Mouse (Mus musculus): ENCODE data around the gene Tmem51. TPM values are rescaled to one million over a fixed set of nuclear protein-coding genes. Genes with fewer than 3 reads are reported as not detected.

Tmem51 gene
- polyA plus RNA-seq, 1 experiment from 2014 or later: 6.4 TPM

- H3K9ac ChIP-seq: no peak overlapping the region
- no peak for ATAC-seq (ENCODE audit: low FRiP score, low read depth)
Observed at GRCm38 (mm10) chr4:142095513-142096241, 11.6 kb upstream of the Tmem51 start.

GRCm38 (mm10) chr4:142094386-142094785 is 10.3 kb upstream of the Tmem51 start:
- H3K27me3 ChIP-seq (replicated peaks): no peaks in the 10 kb centered on the region
- H3K36me3 ChIP-seq: no peaks in the 10 kb centered on the region
- no peaks in the 10 kb centered on the region for H3K9me3 ChIP-seq
- 89% methylated on average over 11 of the region's 11 CpGs for WGBS
- H3K27ac ChIP-seq: no peak overlapping the region
- H3K4me3 ChIP-seq: no peak overlapping the region
- H3K4me1 ChIP-seq: peaks cover 9% of the 10 kb centered on the region; the same call in 1 of the 2 replicates
- no peak for ATAC-seq (ENCODE audit: low FRiP score, low read depth)
- H3K9ac ChIP-seq: no peak overlapping the region
- no peak overlapping the region for H3K4me2 ChIP-seq (replicated peaks)

More at GRCm38 (mm10) chr4:142095513-142096241, 11.6 kb upstream of the Tmem51 start:
- Histone ChIP-seq H3K4me3 (no peak overlapping the region), H3K4me1 (peaks cover 9% of the 10 kb centered on the region; the same call in 1 of the 2 replicates), H3K36me3 (no peaks in the 10 kb centered on the region), H3K27ac (no peak overlapping the region), H3K27me3 (replicated peaks) (no peaks in the 10 kb centered on the region), H3K9me3 (no peaks in the 10 kb centered on the region), H3K4me2 (replicated peaks) (no peak overlapping the region)
- 53% methylated on average over 15 of the region's 15 CpGs for WGBS

GRCm38 (mm10) chr4:142091100-142091499 is 7.0 kb upstream of the Tmem51 start:
- Histone ChIP-seq H3K9ac (no peak overlapping the region), H3K4me1 (peaks cover 3% of the 10 kb centered on the region; the same call in 1 of the 2 replicates), H3K4me2 (replicated peaks) (no peak overlapping the region), H3K9me3 (no peaks in the 10 kb centered on the region), H3K36me3 (no peaks in the 10 kb centered on the region), H3K4me3 (no peak overlapping the region), H3K27ac (no peak overlapping the region), H3K27me3 (replicated peaks) (peaks cover 7% of the 10 kb centered on the region)
- no peak for ATAC-seq (ENCODE audit: low FRiP score, low read depth)
- WGBS: 64% methylated on average over 2 of the region's 2 CpGs

- H3K4me1 ChIP-seq: peaks cover 4% of the 10 kb centered on the region
- no peak overlapping the region for H3K4me3 ChIP-seq
- H3K4me2 ChIP-seq (replicated peaks): no peak overlapping the region
- peaks cover 18% of the 10 kb centered on the region for H3K27me3 ChIP-seq (replicated peaks)
- no peaks in the 10 kb centered on the region for H3K36me3 ChIP-seq
- no peak overlapping the region for H3K27ac ChIP-seq
- H3K9ac ChIP-seq: no peak overlapping the region
- ATAC-seq (ENCODE audit: low FRiP score, low read depth): no peak
- WGBS: 73% methylated on average over 6 of the region's 6 CpGs
- no peaks in the 10 kb centered on the region for H3K9me3 ChIP-seq
Observed at GRCm38 (mm10) chr4:142089966-142090365, 5.9 kb upstream of the Tmem51 start.

GRCm38 (mm10) chr4:142088836-142089235 is 4.7 kb upstream of the Tmem51 start:
- H3K9ac ChIP-seq: no peak overlapping the region
- no peak overlapping the region for H3K4me2 ChIP-seq (replicated peaks)
- WGBS: 74% methylated on average over 6 of the region's 6 CpGs
- peaks cover 30% of the 10 kb centered on the region for H3K27me3 ChIP-seq (replicated peaks)
- H3K4me1 ChIP-seq: peaks cover 16% of the 10 kb centered on the region
- H3K27ac ChIP-seq: no peak overlapping the region
- ATAC-seq (ENCODE audit: low FRiP score, low read depth): no peak
- H3K4me3 ChIP-seq: no peak overlapping the region
- no peaks in the 10 kb centered on the region for H3K36me3 ChIP-seq
- H3K9me3 ChIP-seq: no peaks in the 10 kb centered on the region

GRCm38 (mm10) chr4:142088409-142088808 is 4.3 kb upstream of the Tmem51 start:
- no peaks in the 10 kb centered on the region for H3K9me3 ChIP-seq
- no peak overlapping the region for H3K9ac ChIP-seq
- ATAC-seq (ENCODE audit: low FRiP score, low read depth): no peak
- 44% methylated on average over 4 of the region's 4 CpGs for WGBS
- peaks cover 32% of the 10 kb centered on the region for H3K27me3 ChIP-seq (replicated peaks)
- H3K4me1 ChIP-seq: peaks cover 19% of the 10 kb centered on the region
- no peak overlapping the region for H3K27ac ChIP-seq
- no peak overlapping the region for H3K4me3 ChIP-seq
- H3K36me3 ChIP-seq: no peaks in the 10 kb centered on the region
- no peak overlapping the region for H3K4me2 ChIP-seq (replicated peaks)

- Histone ChIP-seq H3K4me1 (peaks cover 34% of the 10 kb centered on the region), H3K9me3 (no peaks in the 10 kb centered on the region), H3K9ac (no peak overlapping the region), H3K4me3 (no peak overlapping the region), H3K27me3 (replicated peaks) (peaks cover 51% of the 10 kb centered on the region), H3K4me2 (replicated peaks) (peak overlapping the region; percentile 97), H3K27ac (no peak overlapping the region), H3K36me3 (no peaks in the 10 kb centered on the region)
- ATAC-seq (ENCODE audit: low FRiP score, low read depth): no peak
- WGBS: 4% methylated on average over 20 of the region's 20 CpGs
Observed at GRCm38 (mm10) chr4:142084936-142085563, 946 bp upstream of the Tmem51 start.

GRCm38 (mm10) chr4:142083762-142084130 is 358 bp downstream of the Tmem51 start:
- peak; percentile 71 for ATAC-seq (ENCODE audit: low FRiP score, low read depth)
- Histone ChIP-seq H3K4me1 (peaks cover 36% of the 10 kb centered on the region), H3K36me3 (no peaks in the 10 kb centered on the region), H3K27ac (no peak overlapping the region), H3K9me3 (no peaks in the 10 kb centered on the region), H3K4me3 (peak overlapping the region; percentile 57), H3K9ac (peak overlapping the region; percentile 49), H3K4me2 (replicated peaks) (peak overlapping the region; percentile 97), H3K27me3 (replicated peaks) (peaks cover 51% of the 10 kb centered on the region)
- 1% methylated on average over 29 of the region's 29 CpGs for WGBS

- H3K27ac ChIP-seq: no peak overlapping the region
- peak overlapping the region; percentile 97 for H3K4me2 ChIP-seq (replicated peaks)
- no peaks in the 10 kb centered on the region for H3K9me3 ChIP-seq
- H3K4me3 ChIP-seq: 0 out of 2 replicates have a peak overlapping the region, but pooled peaks have one; percentile 57
- no peak for ATAC-seq (ENCODE audit: low FRiP score, low read depth)
- H3K36me3 ChIP-seq: no peaks in the 10 kb centered on the region
- peaks cover 36% of the 10 kb centered on the region for H3K4me1 ChIP-seq
- 50% methylated on average over 6 of the region's 6 CpGs for WGBS
- H3K27me3 ChIP-seq (replicated peaks): peaks cover 51% of the 10 kb centered on the region
- no peak overlapping the region for H3K9ac ChIP-seq
Observed at GRCm38 (mm10) chr4:142083193-142083592, 911 bp downstream of the Tmem51 start.

- Histone ChIP-seq H3K4me2 (replicated peaks) (no peak overlapping the region), H3K27ac (no peak overlapping the region), H3K27me3 (replicated peaks) (peaks cover 51% of the 10 kb centered on the region), H3K9ac (no peak overlapping the region), H3K9me3 (no peaks in the 10 kb centered on the region), H3K36me3 (no peaks in the 10 kb centered on the region), H3K4me1 (peaks cover 36% of the 10 kb centered on the region), H3K4me3 (no peak overlapping the region)
- WGBS: 77% methylated on average over 4 of the region's 4 CpGs
- no peak for ATAC-seq (ENCODE audit: low FRiP score, low read depth)
Observed at GRCm38 (mm10) chr4:142082703-142083102, 1.4 kb downstream of the Tmem51 start.

GRCm38 (mm10) chr4:142081631-142082283 is 2.3 kb downstream of the Tmem51 start:
- H3K9ac ChIP-seq: no peak overlapping the region
- no peaks in the 10 kb centered on the region for H3K9me3 ChIP-seq
- peak overlapping the region; percentile 22 for H3K4me2 ChIP-seq (replicated peaks)
- H3K27me3 ChIP-seq (replicated peaks): peaks cover 51% of the 10 kb centered on the region
- WGBS: 61% methylated on average over 13 of the region's 13 CpGs
- no peak for ATAC-seq (ENCODE audit: low FRiP score, low read depth)
- H3K4me1 ChIP-seq: peaks cover 36% of the 10 kb centered on the region
- no peak overlapping the region for H3K4me3 ChIP-seq
- no peak overlapping the region for H3K27ac ChIP-seq
- no peaks in the 10 kb centered on the region for H3K36me3 ChIP-seq

- no peaks in the 10 kb centered on the region for H3K36me3 ChIP-seq
- H3K4me3 ChIP-seq: no peak overlapping the region
- peaks cover 44% of the 10 kb centered on the region for H3K27me3 ChIP-seq (replicated peaks)
- no peak overlapping the region for H3K9ac ChIP-seq
- H3K27ac ChIP-seq: no peak overlapping the region
- ATAC-seq (ENCODE audit: low FRiP score, low read depth): no peak
- peak overlapping the region; percentile 22; the same call in 1 of the 2 replicates for H3K4me2 ChIP-seq (replicated peaks)
- 57% methylated on average over 18 of the region's 18 CpGs for whole genome bisulfite sequencing
- no peaks in the 10 kb centered on the region for H3K9me3 ChIP-seq
- H3K4me1 ChIP-seq: peaks cover 36% of the 10 kb centered on the region
Observed at GRCm38 (mm10) chr4:142080901-142081630, 3.0 kb downstream of the Tmem51 start.

Measured in neural tube, embryonic 12.5 days (tissue).